Comparison of ENCODE assay signal across 17 mouse cellular contexts in the genomic region with DNA sequence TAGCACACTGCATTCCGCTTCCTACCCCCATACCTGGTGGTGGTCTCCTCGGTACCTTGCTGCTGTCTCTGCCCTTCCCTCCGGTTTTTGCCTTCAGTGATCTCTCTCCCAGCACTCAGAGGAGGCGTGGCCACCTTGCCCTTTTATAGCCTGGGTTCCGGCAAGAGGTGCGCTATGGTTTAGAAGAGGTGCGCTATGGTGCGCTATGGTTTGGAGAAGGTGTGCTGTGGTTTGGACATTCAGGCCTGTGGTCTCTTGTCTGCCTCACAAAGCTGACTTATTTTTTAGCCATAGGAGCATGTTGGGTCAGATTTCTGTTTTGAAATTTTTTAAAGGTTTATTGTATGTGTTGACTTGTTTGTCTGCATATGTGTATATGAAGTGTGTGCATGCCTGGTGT. TPM values are rescaled to one million over a fixed set of nuclear protein-coding genes. Genes with fewer than 3 reads are reported as not detected.
"Had no signal": no experiment of that assay in that cellular context is flagged by ENCODE, and none has a peak within 500 bp of the region (broad histone marks: within the 10 kb centered on the region; RNA-seq: fewer than 3 reads in every experiment).

No protein-coding gene starts in this region.

- DNase-seq: retina, postnatal 1 day; right cerebral cortex, adult 18-20 months; right cerebral cortex, postnatal 14 days; right cerebral cortex, postnatal 25 days; right cerebral cortex, postnatal 4 days; spleen, adult 18-20 months; thymus, adult 18-20 months; thymus, adult 2 months; thymus, postnatal 14 days; thymus, postnatal 25 days; thymus, postnatal 36 days; thymus, postnatal 4 days had no signal

- H3K27ac ChIP-seq: neural tube, embryonic 13.5 days; neural tube, embryonic 15.5 days; stomach, embryonic 15.5 days; stomach, postnatal 0 days had no signal

- H3K9me3 ChIP-seq: neural tube, embryonic 13.5 days; neural tube, embryonic 15.5 days; stomach, embryonic 15.5 days had no signal

- H3K9ac ChIP-seq: neural tube, embryonic 13.5 days; neural tube, embryonic 15.5 days; stomach, embryonic 15.5 days had no signal

- H3K36me3 ChIP-seq: stomach, embryonic 15.5 days had no signal

- H3K4me3 ChIP-seq: neural tube, embryonic 13.5 days; neural tube, embryonic 15.5 days; stomach, embryonic 15.5 days had no signal

- H3K27me3 ChIP-seq: neural tube, embryonic 13.5 days; neural tube, embryonic 15.5 days; stomach, embryonic 15.5 days had no signal

- H3K4me2 ChIP-seq: neural tube, embryonic 13.5 days; neural tube, embryonic 15.5 days; stomach, embryonic 15.5 days had no signal

- H3K4me1 ChIP-seq: neural tube, embryonic 13.5 days; neural tube, embryonic 15.5 days; stomach, embryonic 15.5 days had no signal

RNA-seq across cellular contexts. Expression of gene C1qtnf9, which starts 41.9 kb away (rescaled TPM):
- polyA plus RNA-seq: neural tube, embryonic 14.5 days had no signal
